Mouse (Mus musculus) thymus, postnatal 36 days (tissue): ENCODE measurements around the gene Lrrc58.

Experiments used
- DNase-seq, 2 experiments: peaks; one replicate each; pipeline ENCODE4 v3.0.0; 2022; ENCODE audit warnings: mixed read lengths in 2 of 2

Gene Lrrc58

GRCm38 (mm10) chr16:37929006-37929405, 60.8 kb downstream of the Lrrc58 start:
- DNase-seq, result no peak

- no peak for DNase-seq
Observed at GRCm38 (mm10) chr16:37929626-37930025, 61.4 kb downstream of the Lrrc58 start.

- DNase-seq, result no peak
Observed at GRCm38 (mm10) chr16:37934932-37935331, 66.7 kb downstream of the Lrrc58 start.

- DNase-seq, result no peak
Observed at GRCm38 (mm10) chr16:37937276-37937675, 69.1 kb downstream of the Lrrc58 start.
